Mouse (Mus musculus) natural killer cell, adult 2 months (primary cell): Measurements from ENCODE around the gene Rbm25.

Source experiments
- DNase-seq, 2 experiments: peaks; one replicate each; pipeline ENCODE4 v3.0.0; 2022; ENCODE audit warnings: low spot score in 2 of 2

The Rbm25 gene

GRCm38 (mm10) chr12:83650346-83650745 is 19.3 kb downstream of the Rbm25 start:
- no peak for DNase-seq

DNA sequence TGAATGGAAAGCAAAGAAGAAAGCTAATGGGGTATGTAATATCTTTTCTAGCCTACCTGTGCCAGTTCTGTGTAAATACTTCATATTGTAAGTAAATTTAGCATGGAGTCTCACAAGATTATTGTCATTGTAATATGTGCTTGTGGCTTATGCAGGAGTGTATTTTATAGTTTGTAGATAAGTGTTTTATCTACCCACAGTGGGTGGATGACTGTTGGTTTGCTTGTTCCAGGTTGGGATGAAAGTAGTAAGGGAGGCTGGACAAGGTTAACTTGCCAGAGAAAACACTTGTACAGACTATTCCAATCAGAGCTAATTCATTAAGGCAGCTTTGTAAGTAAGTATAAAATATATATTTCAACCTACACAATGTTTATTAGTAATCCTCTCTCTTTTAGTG is 20.4 kb downstream of the Rbm25 start:
- no peak for DNase-seq

DNA sequence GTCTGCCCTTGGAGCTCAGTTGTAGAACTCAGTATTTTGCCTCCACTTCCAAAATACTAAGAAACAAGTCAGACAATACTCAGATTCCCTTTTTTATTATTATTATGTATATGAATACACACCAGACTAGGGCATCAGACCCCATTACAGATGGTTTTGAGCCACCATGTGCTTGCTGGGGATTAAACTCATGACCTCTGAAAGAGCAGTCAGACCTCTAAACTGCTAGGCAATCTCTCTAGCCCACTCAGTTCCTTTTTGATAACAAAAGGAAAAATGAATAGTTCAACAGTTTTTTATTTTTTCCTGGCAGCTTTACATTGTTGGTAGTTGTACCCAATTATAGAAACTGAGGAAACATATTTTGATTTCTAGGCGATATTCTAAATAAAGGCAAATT is 54.4 kb downstream of the Rbm25 start:
- no peak for DNase-seq

- DNase-seq = no peak
Observed at GRCm38 (mm10) chr12:83686575-83687350, 55.7 kb downstream of the Rbm25 start.

- DNase-seq = peak; percentile 87 to 92
Observed at GRCm38 (mm10) chr12:83687934-83688315, 56.9 kb downstream of the Rbm25 start, which contains the start of gene Psen1. TSS of gene Psen1 (plus strand) at chr12:83688152.

- DNase-seq = no peak
Observed at GRCm38 (mm10) chr12:83688316-83689086, 57.5 kb downstream of the Rbm25 start.

DNA sequence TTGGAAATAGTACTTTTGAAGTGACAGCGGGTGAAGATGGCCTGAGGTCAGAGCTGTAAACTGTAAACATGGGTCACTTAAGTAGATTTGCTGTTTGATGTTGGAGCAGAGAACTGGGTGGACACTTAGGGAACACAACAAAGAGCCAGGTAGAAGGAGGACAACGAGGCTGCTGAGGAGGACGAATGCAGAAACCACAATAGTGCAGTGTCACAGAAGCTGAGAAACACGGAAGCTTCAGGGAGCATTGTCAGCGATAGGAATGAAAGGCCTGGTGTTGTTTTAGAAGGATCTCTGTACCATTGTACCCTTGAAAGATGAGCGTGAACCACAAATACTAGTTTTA is 58.0 kb downstream of the Rbm25 start:
- no peak for DNase-seq

DNA sequence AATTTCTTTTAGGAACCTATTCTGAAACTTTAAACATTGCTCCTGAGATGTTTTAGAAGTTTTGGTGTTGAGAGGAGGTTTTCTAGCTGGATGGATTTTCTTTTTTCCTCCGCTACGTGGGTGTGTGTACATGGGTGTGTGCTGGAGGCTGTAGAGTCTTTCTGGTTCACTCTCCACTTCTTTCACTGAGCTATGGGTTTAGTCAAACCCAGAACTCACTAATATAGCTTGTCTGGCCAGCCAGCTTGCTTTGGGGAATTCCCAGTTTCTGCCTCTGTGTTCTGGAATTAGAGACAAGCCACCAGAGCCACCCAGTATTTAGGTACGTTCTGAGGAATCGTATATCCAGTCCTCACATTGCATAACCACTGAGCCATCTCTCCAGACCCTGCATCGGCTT is 63.0 kb downstream of the Rbm25 start:
- no peak for DNase-seq

DNA sequence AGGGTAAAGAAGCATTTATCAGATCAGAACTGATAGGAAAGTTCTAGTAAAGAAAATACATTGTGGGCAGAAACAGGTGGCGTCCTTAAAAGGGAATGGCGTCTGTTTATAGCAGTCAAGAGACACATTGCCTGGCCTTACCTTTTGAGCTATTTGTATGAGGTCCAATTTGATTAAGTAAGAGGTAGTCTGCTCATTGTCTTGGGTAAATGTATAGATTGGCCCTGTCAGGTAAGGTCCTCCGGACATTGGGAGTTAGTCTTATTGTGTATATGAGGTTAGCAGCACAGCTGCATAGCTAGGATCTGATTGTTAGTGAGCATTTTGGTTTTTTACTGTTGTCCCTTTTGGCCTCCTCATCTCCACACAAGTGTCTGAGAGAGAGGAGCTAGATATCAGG is 63.6 kb downstream of the Rbm25 start:
- no peak for DNase-seq

DNA sequence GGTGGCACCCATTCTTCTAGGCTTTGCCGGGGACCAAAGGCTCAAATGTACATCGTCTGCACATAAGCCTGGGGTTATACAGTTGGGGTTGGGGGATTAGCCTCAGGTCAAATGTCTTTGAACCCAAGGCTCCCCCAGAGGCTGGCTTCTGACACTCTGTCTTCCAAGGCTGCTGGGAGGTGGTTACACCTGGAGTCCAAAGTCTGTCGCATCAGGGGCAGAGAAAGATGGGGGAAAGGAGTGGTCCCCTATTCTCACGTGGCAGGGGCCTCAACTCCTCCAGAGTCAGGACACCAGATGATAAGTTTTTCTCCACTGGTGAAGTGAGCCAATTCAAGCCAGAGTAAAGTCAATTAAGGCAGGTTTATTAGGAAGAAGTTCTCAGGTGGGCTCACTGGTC is 67.6 kb downstream of the Rbm25 start:
- DNase-seq = no peak

DNA sequence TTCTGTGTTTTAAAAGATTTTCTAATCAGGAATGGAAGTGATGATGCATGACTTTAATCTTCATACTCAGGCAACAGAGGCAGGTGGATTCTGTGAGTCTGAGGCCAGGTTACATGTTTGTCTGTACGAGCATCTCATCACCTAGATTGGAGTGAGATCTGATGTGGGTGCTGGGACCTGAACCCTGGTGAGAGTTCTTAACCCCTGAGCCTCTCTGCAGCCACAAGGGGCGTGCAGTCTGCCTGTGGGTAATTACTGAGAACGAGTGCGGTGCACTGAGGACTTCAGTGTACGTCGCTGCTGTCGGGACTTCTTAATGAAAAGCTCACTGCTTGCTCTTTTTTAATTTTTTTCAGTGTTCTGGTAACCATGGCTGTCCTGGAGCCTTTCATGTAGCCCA is 70.6 kb downstream of the Rbm25 start:
- DNase-seq = no peak

DNA sequence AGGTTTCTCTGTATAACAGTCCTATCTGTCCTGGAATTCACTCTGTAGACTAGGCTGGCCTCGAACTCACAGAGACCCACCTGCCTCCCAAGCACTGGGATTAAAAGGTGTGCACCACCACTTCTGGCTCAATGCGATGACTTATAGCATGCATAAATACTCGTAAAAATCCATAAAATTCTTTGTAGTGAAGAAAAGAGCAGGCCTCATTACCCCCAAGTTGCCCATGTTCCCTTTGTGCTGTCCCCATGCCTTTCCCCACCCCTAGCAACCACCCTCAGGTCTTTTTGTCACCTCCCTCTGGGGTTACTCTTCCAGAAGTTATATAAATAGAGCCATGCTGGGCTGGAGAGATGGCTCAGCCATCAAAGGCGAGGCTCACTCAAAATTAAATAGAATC is 71.8 kb downstream of the Rbm25 start:
- no peak for DNase-seq

DNA sequence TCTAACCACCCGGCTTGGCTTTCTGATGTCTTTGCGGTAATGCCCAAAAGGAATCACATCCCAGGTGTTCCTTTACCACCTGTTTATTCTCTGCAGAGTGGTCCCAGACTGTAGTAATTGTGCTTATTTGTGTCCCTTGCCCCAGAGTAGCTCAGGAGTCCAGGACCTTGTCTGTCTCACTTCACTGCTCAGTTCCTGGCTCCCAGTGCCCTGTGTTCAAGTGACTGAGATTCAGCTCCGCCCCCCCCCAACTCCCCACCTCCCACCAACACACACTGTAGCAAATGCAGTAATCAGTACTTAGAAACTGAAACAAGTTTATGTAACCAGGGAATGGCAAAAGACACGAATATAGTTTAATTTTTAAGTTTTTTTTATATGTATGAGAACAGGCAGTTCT is 75.9 kb downstream of the Rbm25 start:
- DNase-seq = no peak

- no peak for DNase-seq
Observed at GRCm38 (mm10) chr12:83708160-83709092, 77.4 kb downstream of the Rbm25 start.

- no peak for DNase-seq
Observed at GRCm38 (mm10) chr12:83709934-83710333, 78.9 kb downstream of the Rbm25 start.

DNA sequence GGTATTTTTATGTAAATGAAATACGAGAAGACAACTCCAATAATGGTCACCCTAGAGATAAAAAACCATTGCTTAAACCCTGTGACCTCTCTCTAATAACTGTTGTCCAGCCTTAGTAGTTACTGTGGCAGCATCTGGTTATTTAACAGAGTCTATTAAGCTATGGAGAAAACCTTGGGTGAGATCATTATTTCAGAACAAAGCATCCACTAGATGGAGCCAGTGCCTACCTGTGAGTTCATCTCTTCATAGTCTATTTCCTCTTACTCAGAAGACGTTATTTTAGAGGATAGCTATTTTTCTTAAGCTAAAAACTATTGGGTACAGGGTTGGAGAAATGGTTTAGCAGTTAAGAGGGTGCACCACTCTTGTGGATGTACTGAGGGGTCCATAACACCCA is 82.7 kb downstream of the Rbm25 start:
- peak in 1 of 2 experiments; percentile 13 for DNase-seq

DNA sequence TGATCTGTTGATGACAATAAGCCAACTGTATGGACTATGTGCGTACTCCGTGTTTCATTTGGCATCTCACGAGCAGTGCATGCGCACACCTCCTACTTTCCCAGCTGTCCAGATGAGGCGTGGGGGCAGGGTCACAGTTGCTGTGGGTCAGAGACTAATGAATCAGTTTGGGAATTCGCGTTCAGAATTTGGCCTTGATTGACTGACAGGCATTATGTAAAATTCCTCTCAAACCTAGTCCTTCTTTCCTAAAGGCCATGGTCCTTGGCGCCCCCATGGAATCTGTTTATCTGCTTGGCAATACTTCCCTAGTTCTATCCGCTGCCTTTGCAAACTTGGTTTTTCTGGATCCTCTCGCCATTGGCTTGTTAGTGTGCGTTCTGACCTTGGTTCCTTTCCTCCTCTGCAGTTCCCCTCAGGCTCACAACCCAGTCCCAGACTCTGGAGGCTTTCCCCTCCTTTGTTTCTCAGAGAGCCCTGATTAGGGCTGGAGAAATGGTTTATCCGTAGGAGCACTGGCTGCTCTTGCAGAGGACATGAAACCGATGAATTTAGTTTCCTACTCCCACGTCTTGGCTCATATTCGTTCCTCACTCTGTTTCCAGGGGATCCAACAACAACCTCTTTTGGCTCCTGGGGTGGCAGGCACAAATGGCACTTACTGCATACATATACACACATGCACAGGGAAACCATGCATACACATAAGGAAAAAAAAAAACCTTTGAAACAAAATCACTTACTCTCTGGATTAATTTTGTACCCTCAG is 85.6 kb downstream of the Rbm25 start:
- no peak for DNase-seq

DNA sequence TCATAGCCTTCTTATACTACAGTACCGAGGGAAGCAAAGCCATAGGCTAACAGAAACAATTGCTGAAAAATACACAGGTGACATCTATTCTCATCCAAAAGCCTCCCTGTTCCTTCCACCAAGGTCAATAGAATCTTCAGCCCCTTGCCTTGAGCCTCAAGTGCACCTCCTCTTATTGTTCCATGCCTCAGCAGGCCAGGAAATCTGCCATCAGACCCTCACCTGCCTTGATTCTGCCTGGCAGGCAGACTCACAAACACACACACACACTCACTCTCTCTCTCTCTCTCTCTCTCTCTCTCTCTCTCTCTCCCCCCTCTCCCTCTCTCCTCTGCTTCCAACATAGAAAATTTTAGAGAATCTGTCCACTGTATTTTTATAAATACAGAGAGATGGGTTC is 88.4 kb downstream of the Rbm25 start:
- no peak for DNase-seq

DNA sequence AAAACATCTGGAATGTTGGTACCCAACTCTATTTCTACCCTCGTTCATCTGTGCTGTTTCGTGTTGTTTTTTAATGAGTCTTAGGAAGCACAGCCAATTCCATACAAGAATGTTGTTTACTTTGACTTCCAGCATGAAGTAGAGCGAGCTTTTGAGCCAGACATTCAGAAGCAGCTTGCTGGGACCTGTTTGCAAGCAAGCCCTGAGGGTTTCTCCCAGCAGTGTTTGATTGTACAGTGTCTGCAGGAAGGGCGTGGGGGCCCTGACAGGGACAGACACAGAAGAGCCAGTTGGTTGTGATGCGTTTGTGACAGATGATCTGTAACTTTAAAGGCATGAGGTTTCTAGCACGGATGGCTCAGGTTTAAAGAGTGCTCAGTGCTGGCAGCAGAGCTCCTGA is 90.2 kb downstream of the Rbm25 start:
- DNase-seq = no peak

DNA sequence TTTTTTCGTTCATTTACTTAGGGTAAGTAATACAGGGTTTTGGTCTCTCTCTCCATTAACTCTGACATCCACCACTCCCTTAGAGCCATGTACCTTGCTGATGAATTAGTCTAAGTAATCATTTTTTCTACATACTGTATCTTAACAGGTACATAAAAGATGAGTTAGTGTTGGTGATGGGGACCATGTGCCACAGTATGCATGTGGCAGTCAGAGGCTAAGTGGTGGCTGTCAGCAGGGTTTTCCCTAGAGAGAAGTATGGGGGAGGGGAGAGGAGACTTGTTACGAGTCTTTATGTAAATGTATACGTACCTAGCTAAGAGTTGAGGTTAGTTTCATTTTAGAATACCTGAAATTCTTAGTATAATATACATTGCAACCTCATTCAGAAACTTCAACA is 92.0 kb downstream of the Rbm25 start:
- no peak for DNase-seq

DNA sequence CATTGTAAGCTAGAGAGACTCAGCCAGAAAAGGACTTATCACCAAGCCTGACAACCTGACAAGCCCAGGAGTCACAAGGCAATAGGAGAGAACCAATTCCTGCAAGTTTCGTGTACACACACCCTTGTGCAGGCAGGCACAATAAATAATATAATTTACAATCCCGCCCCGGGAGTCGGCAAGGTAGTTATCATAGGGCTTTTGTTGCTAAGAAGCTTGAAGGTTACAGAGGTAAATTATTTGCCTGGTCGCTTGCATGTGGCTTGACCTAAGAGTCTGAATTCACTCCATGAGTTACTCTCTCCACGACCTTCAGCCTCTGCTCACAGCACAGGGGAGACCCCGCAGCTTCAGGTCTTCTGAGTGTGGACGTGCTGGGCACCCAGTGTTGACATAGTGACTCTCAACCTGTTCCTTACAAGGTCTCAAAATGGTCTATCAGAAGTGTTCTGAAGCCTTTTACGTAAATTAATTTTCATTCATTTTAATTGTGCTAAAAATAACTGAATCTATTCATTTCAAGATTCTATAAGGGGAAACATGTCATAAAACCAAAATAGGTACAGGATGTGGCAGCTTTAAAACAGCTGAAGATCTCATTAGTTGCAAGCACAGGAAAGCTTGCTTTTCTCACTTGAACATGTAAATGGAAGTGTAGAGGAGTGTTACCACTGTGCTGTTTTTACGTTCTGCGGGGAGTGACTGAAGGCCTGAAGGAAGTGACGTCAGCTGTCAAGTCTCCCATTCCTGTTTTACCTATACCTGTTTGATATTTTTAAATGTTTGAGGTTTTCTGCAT is 95.7 kb downstream of the Rbm25 start:
- DNase-seq = no peak
